Mouse (Mus musculus) CH12.LX (cell line): ENCODE results near the gene Syne4.

Source experiments
- CTCF ChIP-seq, 2 experiments: IDR thresholded peaks in 1 of 2; conservative IDR thresholded peaks in 1 of 2; 2 replicates each; pipeline ENCODE4 v1.5.1; 2011 to 2012; ENCODE audit warnings: low read depth in 2 of 2, low read length in 2 of 2, improper control_type of control experiment in 1 of 2, inconsistent platforms in 1 of 2, mild to moderate bottlenecking in 1 of 2, moderate library complexity in 1 of 2
- EP300 ChIP-seq: IDR thresholded peaks from 2 replicates; pipeline ENCODE4 v1.6.1; 2011; ENCODE audit warnings: low read length, improper control_type of control experiment
- JUND ChIP-seq: conservative IDR thresholded peaks from 2 replicates; pipeline ENCODE4 v1.6.1; 2011; ENCODE audit warnings: low read depth, low read length, improper control_type of control experiment
- MAZ ChIP-seq: IDR thresholded peaks from 2 replicates; pipeline ENCODE4 v1.6.1; 2012; ENCODE audit warnings: low read depth, mild to moderate bottlenecking, inconsistent platforms, low read length, improper control_type of control experiment, moderate library complexity
- MYC ChIP-seq: IDR thresholded peaks from 2 replicates; pipeline ENCODE4 v1.6.1; 2011; ENCODE audit warnings: low read depth, mild to moderate bottlenecking, improper control_type of control experiment, low read length
- NRF1 ChIP-seq: IDR thresholded peaks from 2 replicates; pipeline ENCODE4 v1.6.1; 2014; ENCODE audit warnings: low read depth, mild to moderate bottlenecking, inconsistent platforms, low read length, improper control_type of control experiment, moderate library complexity
- RCOR1 ChIP-seq: conservative IDR thresholded peaks from 2 replicates; pipeline ENCODE4 v1.6.1; 2012; ENCODE audit warnings: low read depth, mild to moderate bottlenecking, inconsistent platforms, low read length, improper control_type of control experiment
- USF1 ChIP-seq: IDR thresholded peaks from 2 replicates; pipeline ENCODE4 v1.6.1; 2014; ENCODE audit warnings: low read depth, mild to moderate bottlenecking, inconsistent platforms, low read length, improper control_type of control experiment

DNA sequence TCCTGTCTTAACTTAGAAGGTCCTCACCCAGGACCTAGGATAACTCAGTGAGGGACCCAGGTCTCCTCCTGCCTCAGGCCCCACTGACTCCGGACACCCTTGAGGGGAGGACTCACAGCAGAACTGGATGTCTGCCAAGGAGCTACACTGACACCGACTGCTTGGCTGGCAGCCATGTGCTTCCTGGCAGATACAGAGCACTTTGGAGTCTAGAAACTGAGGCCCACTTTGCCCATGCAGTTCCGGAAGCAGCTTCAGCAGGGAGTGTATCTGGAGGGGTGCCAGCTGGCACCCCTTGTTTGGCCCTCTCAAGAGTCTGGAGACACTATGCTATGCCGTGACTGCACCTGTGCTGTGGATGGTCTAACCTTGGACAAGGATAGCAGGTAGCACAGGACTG is 18.8 kb downstream of the Syne4 start:
- TF ChIP-seq CTCF (conservative IDR thresholded peaks at IDR 0.05 in 1 of 2, IDR thresholded peaks at IDR 0.05 in 1 of 2; ENCODE audit: low read depth in 2 of 2, low read length in 2 of 2) (no peak), RCOR1 (no peak), USF1 (no peak), EP300 (no peak), NRF1 (no peak), MAZ (no peak), JUND (no peak), MYC (no peak)
